Mouse (Mus musculus): Measurements from ENCODE around the gene Gm28038.

- TF ChIP-seq GATA1 (IDR thresholded peaks at IDR 0.05; ENCODE audit: borderline replicate concordance, low read length) (no peak), FLI1 (IDR thresholded peaks at IDR 0.05; ENCODE audit: low read length) (no peak)
These were observed 43.0 kb upstream of the Gm28038 start for GRCm38 (mm10) chr2:30237881-30238280.

All from megakaryocyte, embryonic 14.5 days (primary cell).